Comparison of ENCODE assay signal across 12 mouse cellular contexts in the genomic region with DNA sequence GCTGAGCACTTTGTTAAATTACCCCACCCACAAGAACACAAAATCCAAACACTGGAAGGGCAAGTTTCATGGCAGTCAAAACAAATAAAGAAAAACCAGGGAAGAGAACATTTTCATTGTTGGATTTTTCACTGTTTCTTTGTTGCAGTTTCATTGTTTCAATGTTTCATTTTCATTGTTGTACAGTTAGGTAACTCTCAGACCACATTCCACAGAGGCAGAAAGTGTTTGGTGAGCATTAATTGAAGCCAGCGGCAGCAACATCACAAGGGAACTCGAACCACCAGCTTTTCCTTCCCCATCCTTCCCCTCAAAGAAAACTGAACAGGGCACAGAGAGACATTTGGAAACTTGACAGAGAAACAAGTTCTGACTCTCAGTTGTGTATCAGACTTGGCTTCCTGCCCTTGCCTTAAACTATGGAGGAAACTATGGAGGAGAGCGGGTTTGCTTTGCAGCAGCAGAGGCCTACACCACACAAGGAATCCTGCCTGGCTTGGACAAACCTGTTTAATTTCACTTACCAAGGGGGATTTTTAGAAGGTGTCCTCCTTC. TPM values are rescaled to one million over a fixed set of nuclear protein-coding genes. Genes with fewer than 3 reads are reported as not detected.
A peak's percentile ranks its signal among the peaks of the same experiment; 100 is the strongest.
DNase-seq lines count a peak whose midpoint lies in the region; ATAC-seq lines count a peak whose summit lies in the region.
"Had no signal": no experiment of that assay in that cellular context is flagged by ENCODE, and none has a peak within 500 bp of the region (broad histone marks: within the 10 kb centered on the region; RNA-seq: fewer than 3 reads in every experiment).

No protein-coding gene starts in this region.

- no peak overlapping the region for H3K4me2 ChIP-seq in kidney, embryonic 15.5 days
- no peak overlapping the region for H3K4me2 ChIP-seq in hindbrain, embryonic 15.5 days
- no peak overlapping the region for H3K4me2 ChIP-seq in liver, embryonic 12.5 days
- H3K4me2 ChIP-seq: neural tube, embryonic 12.5 days had no signal

- intact Hi-C loops in heart, postnatal 25 days (cut with DNase I): no loop called here

- DNase-seq in heart, adult 18-20 months: peak; percentile 36 to 43
- DNase-seq in heart, postnatal 25 days (ENCODE audit: low spot score): no peak
- DNase-seq in kidney, postnatal 25 days: no peak
- peak; percentile 39 for DNase-seq in Muller cell, postnatal 12 days (ENCODE audit: inconsistent ontology term)
- no peak for DNase-seq in cerebellum, adult 9-11 months
- DNase-seq: cerebellum, postnatal 36 days; gastrocnemius, postnatal 25 days; right cerebral cortex, postnatal 14 days had no signal

- peak overlapping the region; percentile 5; the same call in 1 of the 2 replicates for H3K27ac ChIP-seq in kidney, embryonic 15.5 days
- H3K27ac ChIP-seq in hindbrain, embryonic 15.5 days (replicated peaks): peak overlapping the region; percentile 32; the same call in 1 of the 2 replicates
- no peak overlapping the region for H3K27ac ChIP-seq in liver, embryonic 12.5 days
- H3K27ac ChIP-seq: neural tube, embryonic 12.5 days had no signal

- peaks cover 20% of the 10 kb centered on the region for H3K36me3 ChIP-seq in kidney, embryonic 15.5 days
- H3K36me3 ChIP-seq in hindbrain, embryonic 15.5 days: no peaks in the 10 kb centered on the region
- H3K36me3 ChIP-seq in liver, embryonic 12.5 days: no peaks in the 10 kb centered on the region

- H3K4me3 ChIP-seq in kidney, embryonic 15.5 days (replicated peaks): no peak overlapping the region
- no peak overlapping the region for H3K4me3 ChIP-seq in hindbrain, embryonic 15.5 days
- H3K4me3 ChIP-seq in liver, embryonic 12.5 days: no peak overlapping the region
- H3K4me3 ChIP-seq: neural tube, embryonic 12.5 days had no signal

- H3K9ac ChIP-seq in kidney, embryonic 15.5 days: no peak overlapping the region
- no peak overlapping the region for H3K9ac ChIP-seq in hindbrain, embryonic 15.5 days
- H3K9ac ChIP-seq in liver, embryonic 12.5 days: no peak overlapping the region
- H3K9ac ChIP-seq: neural tube, embryonic 12.5 days had no signal

- H3K27me3 ChIP-seq in kidney, embryonic 15.5 days: no peaks in the 10 kb centered on the region
- no peaks in the 10 kb centered on the region for H3K27me3 ChIP-seq in hindbrain, embryonic 15.5 days
- H3K27me3 ChIP-seq in liver, embryonic 12.5 days (replicated peaks): no peaks in the 10 kb centered on the region
- H3K27me3 ChIP-seq: neural tube, embryonic 12.5 days had no signal

- 65% methylated on average over 3 of the region's 3 CpGs for WGBS in kidney, embryonic 15.5 days
- 64% methylated on average over 3 of the region's 3 CpGs for WGBS in hindbrain, embryonic 15.5 days
- 75% methylated on average over 3 of the region's 3 CpGs for WGBS in liver, embryonic 12.5 days (ENCODE audit: insufficient replicate concordance)

- H3K4me1 ChIP-seq in kidney, embryonic 15.5 days: peaks cover 46% of the 10 kb centered on the region
- H3K4me1 ChIP-seq in hindbrain, embryonic 15.5 days (replicated peaks): peaks cover 71% of the 10 kb centered on the region
- no peaks in the 10 kb centered on the region for H3K4me1 ChIP-seq in liver, embryonic 12.5 days

- no peaks in the 10 kb centered on the region for H3K9me3 ChIP-seq in kidney, embryonic 15.5 days (replicated peaks)
- no peaks in the 10 kb centered on the region for H3K9me3 ChIP-seq in hindbrain, embryonic 15.5 days
- H3K9me3 ChIP-seq in liver, embryonic 12.5 days (replicated peaks): no peaks in the 10 kb centered on the region
- H3K9me3 ChIP-seq: neural tube, embryonic 12.5 days had no signal

- ATAC-seq in kidney, embryonic 15.5 days (replicated peaks; ENCODE audit: low FRiP score): no peak
- no peak for ATAC-seq in hindbrain, embryonic 15.5 days (ENCODE audit: low FRiP score, low read depth)
- no peak for ATAC-seq in liver, embryonic 12.5 days

RNA-seq across cellular contexts. Expression of gene Rgmb, which starts 17.1 kb away (rescaled TPM):
- 10 to 100 TPM; 21.3 to 26.4 TPM for total RNA-seq in heart, adult 18-20 months (2021)
- 10 to 100 TPM; 21.4 to 30.0 TPM for total RNA-seq in heart, postnatal 25 days (2021)
- 12.5 and 13.3 TPM in 2 replicates for polyA plus RNA-seq in kidney, embryonic 15.5 days (2015; fragmentation: Nextera tagmentation; extraction: Ambion mirVana)
- polyA plus RNA-seq in hindbrain, embryonic 15.5 days (2015; fragmentation: Nextera tagmentation; extraction: Ambion mirVana): 74.7 and 79.3 TPM in 2 replicates
- 2.7 and 3.1 TPM in 2 replicates for polyA plus RNA-seq in liver, embryonic 12.5 days (2016; fragmentation: Nextera tagmentation; extraction: Ambion mirVana)

Comparison
In these comparisons a context has a peak if more than half of its experiments do, and no peak if none do; other contexts are left out.
1. DNase-seq: peak in heart, adult 18-20 months (2 of 2) and Muller cell, postnatal 12 days (single experiment); none in heart, postnatal 25 days (single experiment), kidney, postnatal 25 days (0 of 2) and cerebellum, adult 9-11 months (single experiment).